Mouse (Mus musculus): ENCODE measurements around the gene Mical1. TPM values are rescaled to one million over a fixed set of nuclear protein-coding genes. Genes with fewer than 3 reads are reported as not detected.
"Not testable (repeated sequence)": the region's sequence is repeated elsewhere in the genome, so short reads cannot be mapped to it uniquely, and the experiment has no call there.

The Mical1 gene
- total RNA-seq, 1 experiment: 35.3 TPM

- Histone ChIP-seq H3K4me1 (ENCODE audit: control insufficient read depth in 2 of 2, insufficient read depth in 2 of 2, low read length in 2 of 2, poor library complexity in 1 of 2) (peaks cover 0 to 10% of the 10 kb centered on the region in 2 experiments; a peak in 2 of 4 replicates), H3K9ac (ENCODE audit: insufficient read depth, low read depth, low read length, poor library complexity, severe bottlenecking) (no peak overlapping the region), H3K36me3 (ENCODE audit: control insufficient read depth, insufficient read depth, low read length, poor library complexity, severe bottlenecking) (no peaks in the 10 kb centered on the region), H3K27ac (ENCODE audit: insufficient read depth, low read depth, low read length, poor library complexity, severe bottlenecking) (no peak overlapping the region), H3K4me3 (ENCODE audit: insufficient read depth in 1 of 2, low read depth in 1 of 2, low read length in 2 of 2, poor library complexity in 1 of 2, severe bottlenecking in 1 of 2) (no peak overlapping the region), H3K9me3 (ENCODE audit: control insufficient read depth, insufficient read depth, low read depth, low read length) (no peaks in the 10 kb centered on the region)
- DNase-seq (ENCODE audit: low read depth, low spot score): no peak
- in situ Hi-C loops (cut with MboI; ENCODE audit: low sequenced_read_pairs in 2 of 2, unreplicated experiment in 2 of 2): loop anchor here in 1 of 2 experiments (5.0 to 25.0 kb wide), 2 partner anchors 177 to 493 kb away; no protein-coding TSS in a partner anchor
- no peak for TF ChIP-seq CHD2 (IDR thresholded peaks at IDR 0.05; ENCODE audit: low read depth, low read length)
- TF ChIP-seq MAFK (IDR thresholded peaks at IDR 0.05; ENCODE audit: insufficient read depth, low read depth, low read length): no peak
- TF ChIP-seq ZNF384 (IDR thresholded peaks at IDR 0.05; ENCODE audit: low read depth, low read length): no peak
- no peak for TF ChIP-seq ZC3H11A (IDR thresholded peaks at IDR 0.05; ENCODE audit: borderline replicate concordance, low read depth, low read length)
- TF ChIP-seq HCFC1 (IDR thresholded peaks at IDR 0.05; ENCODE audit: borderline replicate concordance, insufficient read depth, low read length): no peak
Measured at GRCm38 (mm10) chr10:41504996-41505395, 28.9 kb downstream of the Mical1 start.

- not testable (repeated sequence) for H3K9ac ChIP-seq (ENCODE audit: insufficient read depth, low read depth, low read length, poor library complexity, severe bottlenecking)
- peak; percentile 94 for TF ChIP-seq ZC3H11A (IDR thresholded peaks at IDR 0.05; ENCODE audit: borderline replicate concordance, low read depth, low read length)
Measured at GRCm38 (mm10) chr10:41505446-41505845, 29.3 kb downstream of the Mical1 start.

GRCm38 (mm10) chr10:41509160-41509559 lies 33.0 kb downstream of the Mical1 start:
- Histone ChIP-seq H3K4me3 (ENCODE audit: insufficient read depth in 1 of 2, low read depth in 1 of 2, low read length in 2 of 2, poor library complexity in 1 of 2, severe bottlenecking in 1 of 2) (no peak overlapping the region), H3K4me1 (ENCODE audit: control insufficient read depth in 2 of 2, insufficient read depth in 2 of 2, low read length in 2 of 2, poor library complexity in 1 of 2) (peaks cover 0 to 8% of the 10 kb centered on the region in 2 experiments; a peak in 2 of 4 replicates), H3K9me3 (ENCODE audit: control insufficient read depth, insufficient read depth, low read depth, low read length) (no peaks in the 10 kb centered on the region), H3K36me3 (ENCODE audit: control insufficient read depth, insufficient read depth, low read length, poor library complexity, severe bottlenecking) (no peaks in the 10 kb centered on the region), H3K27ac (ENCODE audit: insufficient read depth, low read depth, low read length, poor library complexity, severe bottlenecking) (no peak overlapping the region), H3K9ac (ENCODE audit: insufficient read depth, low read depth, low read length, poor library complexity, severe bottlenecking) (no peak overlapping the region)
- DNase-seq (ENCODE audit: low read depth, low spot score): no peak
- TF ChIP-seq ZC3H11A (IDR thresholded peaks at IDR 0.05; ENCODE audit: borderline replicate concordance, low read depth, low read length): peak; percentile 96
- TF ChIP-seq CHD2 (IDR thresholded peaks at IDR 0.05; ENCODE audit: low read depth, low read length): no peak
- in situ Hi-C loops (cut with MboI; ENCODE audit: low sequenced_read_pairs in 2 of 2, unreplicated experiment in 2 of 2): loop anchor here in 1 of 2 experiments (5.0 to 25.0 kb wide), 2 partner anchors 173 to 497 kb away; no protein-coding TSS in a partner anchor

More at GRCm38 (mm10) chr10:41505446-41505845, 29.3 kb downstream of the Mical1 start:
- H3K4me3 ChIP-seq (ENCODE audit: insufficient read depth in 1 of 2, low read depth in 1 of 2, low read length in 2 of 2, poor library complexity in 1 of 2, severe bottlenecking in 1 of 2); H3K27ac ChIP-seq (ENCODE audit: insufficient read depth, low read depth, low read length, poor library complexity, severe bottlenecking); H3K36me3 ChIP-seq (ENCODE audit: control insufficient read depth, insufficient read depth, low read length, poor library complexity, severe bottlenecking); H3K9me3 ChIP-seq (ENCODE audit: control insufficient read depth, insufficient read depth, low read depth, low read length): not testable (repeated sequence)
- peak; percentile 79 for DNase-seq (ENCODE audit: low read depth, low spot score)
- peaks cover 0 to 10% of the 10 kb centered on the region in 2 experiments; a peak in 2 of 4 replicates for H3K4me1 ChIP-seq (ENCODE audit: control insufficient read depth in 2 of 2, insufficient read depth in 2 of 2, low read length in 2 of 2, poor library complexity in 1 of 2)
- in situ Hi-C loops (cut with MboI; ENCODE audit: low sequenced_read_pairs in 2 of 2, unreplicated experiment in 2 of 2): loop anchor here in 1 of 2 experiments (5.0 to 25.0 kb wide), 2 partner anchors 177 to 493 kb away; no protein-coding TSS in a partner anchor

- no peak for TF ChIP-seq MAFK (IDR thresholded peaks at IDR 0.05; ENCODE audit: insufficient read depth, low read depth, low read length)
- no peak for TF ChIP-seq HCFC1 (IDR thresholded peaks at IDR 0.05; ENCODE audit: borderline replicate concordance, insufficient read depth, low read length)
- no peak for TF ChIP-seq ZNF384 (IDR thresholded peaks at IDR 0.05; ENCODE audit: low read depth, low read length)
- no peak for TF ChIP-seq ZC3H11A (IDR thresholded peaks at IDR 0.05; ENCODE audit: borderline replicate concordance, low read depth, low read length)
- no peak for TF ChIP-seq CHD2 (IDR thresholded peaks at IDR 0.05; ENCODE audit: low read depth, low read length)
- H3K4me1 ChIP-seq (ENCODE audit: control insufficient read depth in 2 of 2, insufficient read depth in 2 of 2, low read length in 2 of 2, poor library complexity in 1 of 2): no peaks in the 10 kb centered on the region
- H3K36me3 ChIP-seq (ENCODE audit: control insufficient read depth, insufficient read depth, low read length, poor library complexity, severe bottlenecking): no peaks in the 10 kb centered on the region
- no peak overlapping the region for H3K9ac ChIP-seq (ENCODE audit: insufficient read depth, low read depth, low read length, poor library complexity, severe bottlenecking)
- no peak overlapping the region for H3K27ac ChIP-seq (ENCODE audit: insufficient read depth, low read depth, low read length, poor library complexity, severe bottlenecking)
- no peaks in the 10 kb centered on the region for H3K9me3 ChIP-seq (ENCODE audit: control insufficient read depth, insufficient read depth, low read depth, low read length)
- no peak overlapping the region for H3K4me3 ChIP-seq (ENCODE audit: insufficient read depth in 1 of 2, low read depth in 1 of 2, low read length in 2 of 2, poor library complexity in 1 of 2, severe bottlenecking in 1 of 2)
- in situ Hi-C loops (cut with MboI; ENCODE audit: low sequenced_read_pairs in 2 of 2, unreplicated experiment in 2 of 2): loop anchor here (10.0 to 25.0 kb wide), 3 partner anchors 120 to 502 kb away; no protein-coding TSS in a partner anchor
- no peak for DNase-seq (ENCODE audit: low read depth, low spot score)
Measured at GRCm38 (mm10) chr10:41514301-41514700, 38.2 kb downstream of the Mical1 start.

GRCm38 (mm10) chr10:41514921-41515320 lies 38.8 kb downstream of the Mical1 start:
- H3K4me3 ChIP-seq (ENCODE audit: insufficient read depth in 1 of 2, low read depth in 1 of 2, low read length in 2 of 2, poor library complexity in 1 of 2, severe bottlenecking in 1 of 2): no peak overlapping the region
- H3K9ac ChIP-seq (ENCODE audit: insufficient read depth, low read depth, low read length, poor library complexity, severe bottlenecking): no peak overlapping the region
- H3K36me3 ChIP-seq (ENCODE audit: control insufficient read depth, insufficient read depth, low read length, poor library complexity, severe bottlenecking): no peaks in the 10 kb centered on the region
- no peaks in the 10 kb centered on the region for H3K9me3 ChIP-seq (ENCODE audit: control insufficient read depth, insufficient read depth, low read depth, low read length)
- TF ChIP-seq ZNF384 (IDR thresholded peaks at IDR 0.05; ENCODE audit: low read depth, low read length): no peak
- no peak for TF ChIP-seq CHD2 (IDR thresholded peaks at IDR 0.05; ENCODE audit: low read depth, low read length)
- no peak for TF ChIP-seq ZC3H11A (IDR thresholded peaks at IDR 0.05; ENCODE audit: borderline replicate concordance, low read depth, low read length)
- no peak for TF ChIP-seq HCFC1 (IDR thresholded peaks at IDR 0.05; ENCODE audit: borderline replicate concordance, insufficient read depth, low read length)
- TF ChIP-seq MAFK (IDR thresholded peaks at IDR 0.05; ENCODE audit: insufficient read depth, low read depth, low read length): no peak
- no peak overlapping the region for H3K27ac ChIP-seq (ENCODE audit: insufficient read depth, low read depth, low read length, poor library complexity, severe bottlenecking)
- H3K4me1 ChIP-seq (ENCODE audit: control insufficient read depth in 2 of 2, insufficient read depth in 2 of 2, low read length in 2 of 2, poor library complexity in 1 of 2): no peaks in the 10 kb centered on the region
- DNase-seq (ENCODE audit: low read depth, low spot score): no peak
- in situ Hi-C loops (cut with MboI; ENCODE audit: low sequenced_read_pairs in 2 of 2, unreplicated experiment in 2 of 2): loop anchor here (10.0 to 25.0 kb wide), 3 partner anchors 120 to 503 kb away; no protein-coding TSS in a partner anchor
